Mouse (Mus musculus): Measurements from ENCODE around the gene Morn1.

DNA sequence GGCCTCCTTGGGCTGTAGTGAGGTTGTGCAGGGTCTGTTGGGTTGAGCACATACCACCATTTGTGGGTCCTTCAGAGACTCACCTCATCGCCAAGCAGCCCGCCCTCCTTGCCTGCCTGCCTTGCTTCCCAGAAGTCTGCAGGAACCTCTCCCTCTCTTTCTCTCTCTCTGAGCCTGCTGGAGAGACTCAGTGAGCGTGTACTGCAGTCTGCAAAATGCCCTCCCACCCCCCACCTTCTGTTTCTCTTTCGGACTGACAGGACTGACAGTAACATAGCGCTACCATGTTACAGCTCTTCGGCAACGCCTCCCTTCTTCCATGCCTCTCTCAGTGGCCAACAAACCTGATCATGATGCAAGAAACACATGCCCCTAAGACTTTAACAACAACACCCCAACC lies 103.9 kb downstream of the Morn1 start:
- TF ChIP-seq POLR2A (IDR thresholded peaks at IDR 0.05; ENCODE audit: low read depth, low read length) = no peak
- no peak for TF ChIP-seq CTCF (IDR thresholded peaks at IDR 0.05; ENCODE audit: borderline replicate concordance, insufficient read depth, low read length)
